1 mouse cellular context compared by ENCODE assay signal in the genomic region with DNA sequence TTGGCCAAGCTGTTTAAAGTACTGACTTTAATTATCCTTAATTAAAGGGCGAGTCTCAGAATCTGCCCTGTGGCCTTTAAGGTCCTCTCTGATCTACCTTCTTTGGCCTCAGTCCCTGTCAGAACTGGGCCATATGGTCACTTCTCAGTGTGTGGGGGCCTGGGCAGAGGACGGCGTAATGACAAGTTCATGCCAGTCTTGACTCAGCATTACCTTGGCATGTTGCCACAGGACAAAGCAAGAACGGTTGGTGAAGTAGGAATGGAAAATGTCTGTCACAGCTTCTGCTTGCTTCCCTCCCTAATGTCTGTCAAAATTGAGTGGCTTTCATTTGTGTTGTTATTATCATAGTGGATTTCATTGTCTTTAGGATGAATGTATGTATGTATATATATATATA.
A peak's percentile ranks its signal among the peaks of the same experiment; 100 is the strongest.
TF ChIP-seq lines count a peak whose summit lies in the region.

No protein-coding gene starts in this region.

TF ChIP-seq in CH12.LX, 34 proteins besides CTCF, POLR2A, EP300 and RAD21 (continued from another document):
- TF ChIP-seq RCOR1 (conservative IDR thresholded peaks at IDR 0.05; ENCODE audit: low read depth, low read length) (peak; percentile 75; the same call in 1 of the 2 replicates), UBTF (IDR thresholded peaks at IDR 0.05; ENCODE audit: low read depth, low read length) (no peak), CHD1 (IDR thresholded peaks at IDR 0.05; ENCODE audit: low read depth, low read length) (peak; percentile 87; the same call in 1 of the 2 replicates), HCFC1 (IDR thresholded peaks at IDR 0.05; ENCODE audit: low read depth, low read length) (0 out of 2 replicates have a peak, but pooled peaks have one; percentile 17), GABPA (IDR thresholded peaks at IDR 0.05; ENCODE audit: insufficient replicate concordance, low read depth, low read length) (no peak), USF1 (IDR thresholded peaks at IDR 0.05; ENCODE audit: low read depth, low read length) (no peak), TCF12 (IDR thresholded peaks at IDR 0.05; ENCODE audit: low read depth, low read length) (peak; percentile 61), ZKSCAN1 (IDR thresholded peaks at IDR 0.05; ENCODE audit: borderline replicate concordance, low read depth, low read length) (no peak), SMC3 (IDR thresholded peaks at IDR 0.05; ENCODE audit: low read depth, low read length) (no peak), NRF1 (IDR thresholded peaks at IDR 0.05; ENCODE audit: low read depth, low read length) (0 out of 2 replicates have a peak, but pooled peaks have one; percentile 15), SIN3A (IDR thresholded peaks at IDR 0.05; ENCODE audit: low read length) (peak; percentile 78), MAFK (IDR thresholded peaks at IDR 0.05; ENCODE audit: insufficient replicate concordance, low read length) (peak; percentile 73; the same call in 1 of the 2 replicates), IRF4 (IDR thresholded peaks at IDR 0.05; ENCODE audit: low read depth, low read length) (peak; percentile 89), PAX5 (IDR thresholded peaks at IDR 0.05; ENCODE audit: low read length) (no peak), JUND (conservative IDR thresholded peaks at IDR 0.05; ENCODE audit: low read depth, low read length) (peak; percentile 77), POLR2AphosphoS2 (IDR thresholded peaks at IDR 0.05; ENCODE audit: low read depth, low read length) (no peak), MXI1 (IDR thresholded peaks at IDR 0.05; ENCODE audit: low read depth, low read length) (peak; percentile 62; the same call in 1 of the 2 replicates), JUN (IDR thresholded peaks at IDR 0.05; ENCODE audit: insufficient read depth, low read depth, low read length) (peak; percentile 72), MAX (IDR thresholded peaks at IDR 0.05; ENCODE audit: low read length) (0 out of 2 replicates have a peak, but pooled peaks have one; percentile 42), KAT2A (IDR thresholded peaks at IDR 0.05; ENCODE audit: insufficient replicate concordance, low read length) (no peak), MYC (IDR thresholded peaks at IDR 0.05; ENCODE audit: low read depth, low read length) (peak; percentile 36; the same call in 1 of the 2 replicates), USF2 (conservative IDR thresholded peaks at IDR 0.05; ENCODE audit: low read depth, low read length) (no peak), MEF2A (IDR thresholded peaks at IDR 0.05; ENCODE audit: borderline replicate concordance, low read depth, low read length) (peak; percentile 69; the same call in 1 of the 2 replicates), E2F4 (IDR thresholded peaks at IDR 0.05; ENCODE audit: insufficient replicate concordance, low read depth, low read length) (no peak), MAZ (IDR thresholded peaks at IDR 0.05; ENCODE audit: low read depth, low read length) (0 out of 2 replicates have a peak, but pooled peaks have one; percentile 58), ETS1 (conservative IDR thresholded peaks at IDR 0.05; ENCODE audit: low read depth, low read length) (peak; percentile 75; the same call in 1 of the 2 replicates), BHLHE40 (IDR thresholded peaks at IDR 0.05; ENCODE audit: low read depth, low read length) (peak; percentile 50), TBP (conservative IDR thresholded peaks at IDR 0.05; ENCODE audit: low read depth, low read length) (no peak), NELFE (IDR thresholded peaks at IDR 0.05; ENCODE audit: low read depth, low read length) (no peak), ZNF384 (IDR thresholded peaks at IDR 0.05; ENCODE audit: low read depth, low read length) (no peak), ELF1 (IDR thresholded peaks at IDR 0.05; ENCODE audit: low read depth, low read length) (no peak)
TF ChIP-seq in CH12.LX: peak in this region for 18.
